Mouse (Mus musculus) heart, postnatal 0 days (tissue): ENCODE results near the gene C1qc. TPM values are rescaled to one million over a fixed set of nuclear protein-coding genes. Genes with fewer than 3 reads are reported as not detected.

Source experiments
- ATAC-seq: fragments of 200-750 bp; cut with Nextera tagmentation; 2 replicates; pipeline ENCODE4 v1.8.0; 2017; ENCODE audit warnings: low read depth, moderate number of reproducible peaks, moderate library complexity; ENCODE audit not compliant: insufficient read depth
- DNase-seq: peaks from one replicate; pipeline ENCODE4 v3.0.0-alpha.2; 2016; ENCODE audit warnings: low spot score
- H3K27ac ChIP-seq: fragments of 300-500 bp; sonication (generic); 2 replicates; pipeline ENCODE4 v1.5.1; 2014; ENCODE audit warnings: low read depth, mild to moderate bottlenecking
- H3K27me3 ChIP-seq: fragments of 300-500 bp; sonication (generic); 2 replicates; pipeline ENCODE4 v1.6.1; 2014; ENCODE audit warnings: low read length, mixed read lengths; ENCODE audit not compliant: control insufficient read depth, insufficient read depth
- H3K36me3 ChIP-seq: fragments of 300-500 bp; sonication (generic); replicated peaks from 2 replicates; pipeline ENCODE4 v1.6.1; 2014; ENCODE audit warnings: low read length, mixed read lengths; ENCODE audit not compliant: control insufficient read depth, insufficient read depth
- H3K4me1 ChIP-seq: fragments of 300-500 bp; sonication (generic); 2 replicates; pipeline ENCODE4 v1.6.1; 2014; ENCODE audit warnings: antibody characterized with exemption; ENCODE audit not compliant: control insufficient read depth, insufficient read depth
- H3K4me2 ChIP-seq: fragments of 300-500 bp; sonication (generic); 2 replicates; pipeline ENCODE4 v1.6.1; 2014; ENCODE audit warnings: low read depth, mild to moderate bottlenecking, low read length, moderate library complexity
- H3K4me3 ChIP-seq: fragments of 300-500 bp; sonication (generic); 2 replicates; pipeline ENCODE4 v1.5.1; 2014; ENCODE audit warnings: low read depth, low read length
- H3K9ac ChIP-seq: fragments of 300-500 bp; sonication (generic); replicated peaks from 2 replicates; pipeline ENCODE4 v1.6.1; 2014; ENCODE audit warnings: low read depth, low read length, mixed read lengths
- H3K9me3 ChIP-seq: fragments of 300-500 bp; sonication (generic); replicated peaks from 2 replicates; pipeline ENCODE4 v1.6.1; 2016; ENCODE audit warnings: low read length; ENCODE audit not compliant: control insufficient read depth
- CTCF ChIP-seq: IDR thresholded peaks from 2 replicates; pipeline ENCODE4 v1.5.1; 2016; ENCODE audit warnings: antibody characterized with exemption, control low read depth, low read depth
- EP300 ChIP-seq: IDR thresholded peaks from 2 replicates; pipeline ENCODE4 v1.6.1; 2016; ENCODE audit warnings: antibody characterized with exemption, low read depth
- WGBS: fragments of 180-500 bp; shearing (Covaris S2); extraction: QIAGEN DNeasy Blood & Tissue Kit; methylation state at CpG from one replicate; pipeline ENCODE4 v1.1.7; 2014; 5-methylcytosine and 5-hydroxymethylcytosine counted together
- polyA plus RNA-seq: library from polyadenylated mRNA; unstranded; fragments of >200 nt; fragmentation: Nextera tagmentation; extraction: Ambion mirVana; gene quantifications from 2 replicates; pipeline ENCODE4 v1.2.1, GENCODE M21; 2015
- total RNA-seq: library from RNA; depleted of rRNA; stranded (reverse); fragments of >200 nt; gene quantifications from 2 replicates; pipeline ENCODE4 v1.2.3, GENCODE M21; 2014; ENCODE audit warnings: low replicate concordance

C1qc gene
- total and polyA plus RNA-seq, 2 experiments from 2014 or later, result 19.3 to 49.2 TPM

DNA sequence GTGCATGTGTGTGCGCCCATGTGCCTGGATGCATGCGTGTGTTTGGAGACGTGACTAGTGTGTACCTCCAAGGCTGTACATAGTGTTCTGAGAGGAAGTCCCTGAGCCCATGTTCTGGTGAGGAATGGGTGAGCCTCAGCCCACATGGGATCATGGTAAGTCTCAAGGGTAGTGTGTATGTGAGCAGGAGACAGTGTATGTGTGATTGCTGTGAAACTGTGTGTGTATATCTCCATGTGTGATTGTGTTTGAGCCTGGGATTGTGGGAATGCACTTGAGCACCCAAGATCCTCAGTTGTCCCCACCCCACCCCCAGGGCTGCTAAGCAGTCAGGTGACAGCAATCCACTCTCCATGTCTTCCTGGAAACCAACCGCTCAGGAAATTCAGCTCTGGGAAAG, 2.0 kb upstream of the C1qc start:
- H3K9me3 ChIP-seq, result no peaks in the 10 kb centered on the region
- ATAC-seq (no peak), DNase-seq (no peak)
- no peak overlapping the region for H3K27ac ChIP-seq
- H3K9ac ChIP-seq, result no peak overlapping the region
- H3K4me1 ChIP-seq, result no peaks in the 10 kb centered on the region
- H3K27me3 ChIP-seq, result peaks cover 69% of the 10 kb centered on the region
- no peak overlapping the region for H3K4me2 ChIP-seq
- H3K4me3 ChIP-seq, result no peak overlapping the region
- WGBS, result 71% methylated on average over 4 of the region's 4 CpGs
- no peaks in the 10 kb centered on the region for H3K36me3 ChIP-seq
- TF ChIP-seq CTCF (no peak), EP300 (no peak)

DNA sequence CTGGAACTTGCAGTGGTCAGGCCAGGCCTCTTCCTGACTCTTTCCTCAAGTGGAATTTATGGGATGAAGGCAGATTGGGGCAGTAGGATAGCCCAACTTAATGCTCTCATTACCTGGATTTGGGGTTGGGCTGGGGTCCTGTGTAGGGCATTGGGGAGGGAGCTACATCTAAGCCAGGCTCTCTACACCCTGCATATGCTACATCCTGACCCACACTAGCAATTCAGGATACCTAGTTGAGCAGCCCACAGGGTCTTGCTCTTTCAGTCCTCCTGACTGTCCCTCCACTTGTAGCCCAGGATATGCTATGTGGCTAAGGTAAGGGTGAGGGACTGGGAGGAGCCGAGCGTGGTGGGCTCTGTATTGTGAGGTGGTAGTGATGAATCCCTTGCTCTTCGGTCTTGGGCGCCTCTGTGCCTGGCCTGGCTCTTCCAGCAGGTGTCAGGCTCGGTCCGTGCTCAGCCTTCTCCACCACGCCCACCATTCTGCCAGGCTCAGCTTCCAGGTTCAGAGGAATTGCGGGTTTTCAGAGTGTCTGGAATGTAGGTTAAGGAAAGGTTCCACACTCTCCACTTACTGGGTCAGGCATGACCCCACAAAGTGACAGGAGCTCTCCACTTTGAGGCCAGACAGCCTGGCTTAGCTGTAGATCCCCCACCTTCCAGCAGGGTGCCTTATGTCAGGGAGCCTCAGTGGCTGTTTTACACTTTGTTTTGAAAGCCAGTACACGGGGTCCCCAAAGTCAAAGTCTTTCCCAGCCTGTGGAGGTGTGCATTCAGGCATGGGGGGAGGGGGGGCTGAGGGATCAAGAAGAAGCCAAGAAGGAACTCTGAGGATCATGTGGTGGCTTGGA, 1.1 kb upstream of the C1qc start:
- Histone ChIP-seq H3K36me3 (no peaks in the 10 kb centered on the region), H3K4me2 (no peak overlapping the region), H3K4me1 (no peaks in the 10 kb centered on the region), H3K4me3 (no peak overlapping the region), H3K27ac (no peak overlapping the region), H3K9me3 (no peaks in the 10 kb centered on the region), H3K9ac (no peak overlapping the region), H3K27me3 (peaks cover 72% of the 10 kb centered on the region)
- peak; percentile 53 for ATAC-seq
- DNase-seq, result no peak
- peak; percentile 66 for TF ChIP-seq CTCF
- TF ChIP-seq EP300, result no peak
- 3% methylated on average over 9 of the region's 9 CpGs for WGBS

DNA sequence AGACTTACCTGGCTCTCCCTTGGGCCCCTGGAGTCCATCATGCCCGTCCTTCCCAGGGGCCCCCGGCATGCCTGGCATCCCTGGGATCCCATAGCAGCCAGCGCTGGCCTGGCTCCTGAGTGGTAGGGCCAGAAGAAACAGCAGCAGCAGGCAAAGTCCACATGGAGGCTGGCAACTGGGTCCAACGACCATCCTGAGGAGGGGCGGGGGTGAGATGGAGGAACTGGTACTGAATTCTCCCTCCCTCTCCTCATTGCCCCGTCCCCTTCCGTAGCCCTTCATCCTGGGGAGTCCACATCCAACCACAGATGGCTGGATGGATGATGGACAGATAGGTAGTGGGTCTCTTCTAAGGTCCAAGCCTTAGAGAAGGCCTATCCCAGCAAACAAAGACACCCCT, 494 bp downstream of the C1qc start:
- H3K9ac ChIP-seq, result no peak overlapping the region
- no peaks in the 10 kb centered on the region for H3K9me3 ChIP-seq
- no peak overlapping the region for H3K4me3 ChIP-seq
- H3K36me3 ChIP-seq, result no peaks in the 10 kb centered on the region
- no peaks in the 10 kb centered on the region for H3K4me1 ChIP-seq
- DNase-seq (no peak), ATAC-seq (no peak)
- H3K4me2 ChIP-seq, result no peak overlapping the region
- no peak overlapping the region for H3K27ac ChIP-seq
- TF ChIP-seq CTCF (no peak), EP300 (no peak)
- 50% methylated on average over 7 of the region's 7 CpGs for WGBS
- peaks cover 56% of the 10 kb centered on the region for H3K27me3 ChIP-seq

DNA sequence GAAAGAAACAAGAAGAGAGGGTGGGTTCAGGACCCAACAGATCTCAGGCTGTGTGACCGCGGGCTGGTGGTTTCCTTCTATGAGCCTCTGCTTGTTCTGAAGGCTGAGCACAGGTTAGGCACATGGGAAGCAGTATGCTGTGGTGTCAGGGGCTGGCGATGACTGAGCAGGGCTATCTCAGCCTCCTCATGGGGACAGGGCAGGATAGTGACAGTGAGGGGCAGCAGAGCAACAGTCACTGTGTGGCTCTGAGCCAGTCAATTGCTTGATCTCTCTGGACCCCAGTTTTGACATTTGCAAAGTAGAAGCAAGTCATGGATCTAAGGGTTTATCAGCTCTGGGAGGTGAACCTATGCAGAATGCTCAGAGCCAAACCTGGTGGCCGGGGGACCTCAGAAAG, 1.8 kb downstream of the C1qc start:
- 88% methylated on average over 4 of the region's 4 CpGs for WGBS
- Histone ChIP-seq H3K9ac (no peak overlapping the region), H3K36me3 (no peaks in the 10 kb centered on the region), H3K4me1 (no peaks in the 10 kb centered on the region), H3K4me2 (no peak overlapping the region), H3K27me3 (peaks cover 44% of the 10 kb centered on the region), H3K4me3 (no peak overlapping the region), H3K27ac (no peak overlapping the region), H3K9me3 (no peaks in the 10 kb centered on the region)
- ATAC-seq (no peak), DNase-seq (no peak)
- no peak for TF ChIP-seq EP300
- TF ChIP-seq CTCF, result no peak

DNA sequence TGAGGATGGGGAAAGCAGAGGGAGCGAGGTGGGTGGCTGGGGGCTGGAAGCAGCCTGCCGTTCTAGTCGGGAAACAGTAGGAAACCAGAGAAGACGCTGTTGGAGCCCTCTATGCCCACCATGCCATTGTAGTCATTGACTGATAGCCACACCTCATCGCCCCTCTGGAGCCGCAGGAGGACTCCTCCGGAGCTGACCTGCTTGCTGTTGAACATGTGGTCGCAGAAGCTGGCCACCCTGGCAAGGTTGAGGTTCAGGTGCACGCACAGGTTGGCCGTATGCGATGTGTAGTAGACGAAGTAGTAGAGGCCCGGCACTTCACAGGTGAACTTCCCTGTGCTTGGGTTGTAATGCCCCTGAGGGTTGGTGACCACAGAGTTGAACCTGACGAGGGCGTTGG, 2.9 kb downstream of the C1qc start:
- Histone ChIP-seq H3K4me2 (no peak overlapping the region), H3K9me3 (no peaks in the 10 kb centered on the region), H3K4me1 (no peaks in the 10 kb centered on the region), H3K27me3 (peaks cover 34% of the 10 kb centered on the region), H3K4me3 (no peak overlapping the region), H3K36me3 (no peaks in the 10 kb centered on the region), H3K27ac (no peak overlapping the region), H3K9ac (no peak overlapping the region)
- DNase-seq, result no peak
- no peak for ATAC-seq
- TF ChIP-seq CTCF (no peak), EP300 (no peak)
- WGBS, result 80% methylated on average over 15 of the region's 15 CpGs

DNA sequence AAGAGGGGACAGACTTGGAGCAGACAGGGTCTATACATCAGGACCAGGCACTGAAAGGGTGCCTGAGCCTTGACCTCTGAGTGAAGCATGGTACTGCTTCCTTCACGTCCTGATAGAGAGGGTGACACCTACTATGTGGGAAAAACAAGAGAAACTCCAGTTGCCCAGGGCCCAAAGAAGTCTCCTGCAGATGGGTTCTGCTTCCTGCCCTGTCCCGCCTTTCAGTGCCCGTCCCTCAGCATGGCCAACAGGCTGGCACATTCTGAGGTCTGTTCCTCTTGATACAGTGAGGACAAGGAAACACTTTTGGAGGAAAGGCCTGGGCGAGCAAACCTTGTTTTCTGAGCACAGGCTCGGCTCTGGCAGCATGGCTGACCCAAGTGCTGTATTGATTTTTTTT, 5.2 kb downstream of the C1qc start:
- H3K4me1 ChIP-seq, result no peaks in the 10 kb centered on the region
- ATAC-seq (no peak), DNase-seq (no peak)
- TF ChIP-seq CTCF (no peak), EP300 (no peak)
- no peaks in the 10 kb centered on the region for H3K36me3 ChIP-seq
- H3K27ac ChIP-seq, result no peak overlapping the region
- peaks cover 21% of the 10 kb centered on the region for H3K27me3 ChIP-seq
- WGBS, result 61% methylated on average over 5 of the region's 5 CpGs
- no peaks in the 10 kb centered on the region for H3K9me3 ChIP-seq
- H3K9ac ChIP-seq, result no peak overlapping the region
- no peak overlapping the region for H3K4me3 ChIP-seq
- H3K4me2 ChIP-seq, result no peak overlapping the region
